Mouse (Mus musculus): ENCODE data around the gene Ano1. TPM values are rescaled to one million over a fixed set of nuclear protein-coding genes. Genes with fewer than 3 reads are reported as not detected.
A peak's percentile ranks its signal among the peaks of the same experiment; 100 is the strongest.

Gene Ano1
- polyA plus RNA-seq, 1 experiment from 2014 or later, result 69.8 TPM

GRCm38 (mm10) chr7:144585648-144586047, 166.1 kb downstream of the Ano1 start:
- Histone ChIP-seq H3K27me3 (ENCODE audit: control insufficient read depth, insufficient read depth, low read length) (no peaks in the 10 kb centered on the region), H3K4me1 (ENCODE audit: control insufficient read depth, insufficient read depth, low read length) (peaks cover 9% of the 10 kb centered on the region; the same call in 1 of the 2 replicates), H3K36me3 (ENCODE audit: control insufficient read depth, insufficient read depth, low read length) (peaks cover 4% of the 10 kb centered on the region; the same call in 1 of the 2 replicates), H3K4me2 (replicated peaks; ENCODE audit: low read depth, low read length) (no peak overlapping the region), H3K9ac (replicated peaks; ENCODE audit: low read depth, low read length) (no peak overlapping the region), H3K27ac (ENCODE audit: low read length) (no peak overlapping the region), H3K4me3 (ENCODE audit: low read depth, low read length) (no peak overlapping the region), H3K9me3 (ENCODE audit: control insufficient read depth, low read depth, low read length) (no peaks in the 10 kb centered on the region)
- no peak for ATAC-seq (ENCODE audit: insufficient number of reproducible peaks, insufficient read depth, low FRiP score, low read depth)
- WGBS, result 15% methylated on average over 6 of the region's 6 CpGs

GRCm38 (mm10) chr7:144583619-144584018, 168.2 kb downstream of the Ano1 start:
- no peak overlapping the region for H3K27ac ChIP-seq (ENCODE audit: low read length)
- no peak overlapping the region for H3K4me3 ChIP-seq (ENCODE audit: low read depth, low read length)
- H3K9ac ChIP-seq (replicated peaks; ENCODE audit: low read depth, low read length), result no peak overlapping the region
- H3K36me3 ChIP-seq (ENCODE audit: control insufficient read depth, insufficient read depth, low read length), result 0 out of 2 replicates have a peak, but pooled peaks cover 4% of the 10 kb centered on the region
- peaks cover 9% of the 10 kb centered on the region; the same call in 1 of the 2 replicates for H3K4me1 ChIP-seq (ENCODE audit: control insufficient read depth, insufficient read depth, low read length)
- ATAC-seq (ENCODE audit: insufficient number of reproducible peaks, insufficient read depth, low FRiP score, low read depth), result no peak
- H3K4me2 ChIP-seq (replicated peaks; ENCODE audit: low read depth, low read length), result no peak overlapping the region
- WGBS, result 1% methylated on average over 4 of the region's 4 CpGs
- no peaks in the 10 kb centered on the region for H3K9me3 ChIP-seq (ENCODE audit: control insufficient read depth, low read depth, low read length)
- H3K27me3 ChIP-seq (ENCODE audit: control insufficient read depth, insufficient read depth, low read length), result no peaks in the 10 kb centered on the region

DNA sequence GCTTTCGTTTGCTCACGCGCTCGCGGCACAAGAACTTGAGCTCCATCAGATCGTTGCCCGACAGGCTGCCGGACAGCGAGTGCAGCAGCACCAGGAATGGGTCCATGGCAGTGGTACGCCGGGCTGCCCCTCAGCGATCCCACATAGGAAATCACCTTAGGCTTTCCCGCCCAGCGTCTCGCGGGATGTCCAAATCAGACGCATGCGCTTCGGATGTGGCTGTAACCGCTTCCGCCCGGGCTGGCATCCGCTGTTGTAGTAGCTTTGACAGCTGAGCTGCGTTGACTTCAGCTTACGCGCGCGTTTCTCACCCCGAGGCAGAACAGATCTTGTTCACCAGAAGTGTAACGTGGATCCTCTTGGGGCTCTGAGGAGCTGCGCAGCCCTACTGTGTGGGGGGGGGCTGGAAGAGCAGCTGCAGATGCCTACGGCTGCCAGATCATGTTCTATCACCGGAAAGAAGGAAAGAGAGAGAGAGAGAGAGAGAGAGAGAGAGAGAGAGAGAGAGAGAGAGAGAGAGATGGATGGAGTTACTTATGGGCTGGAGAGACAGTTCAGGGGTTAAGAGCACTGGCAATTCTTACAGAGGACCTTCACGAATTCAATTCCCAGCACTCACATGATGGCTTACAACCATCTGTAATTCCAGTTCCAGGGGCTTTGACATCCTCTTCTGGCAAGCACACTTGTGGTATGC, 169.3 kb downstream of the Ano1 start, which contains the start of gene Fadd:
Gene Fadd (minus strand): TSS at position 180 of the 697 bp plus-strand sequence.
- Histone ChIP-seq H3K4me2 (replicated peaks; ENCODE audit: low read depth, low read length) (peak within 1 kb of the TSS; percentile 63), H3K4me1 (ENCODE audit: control insufficient read depth, insufficient read depth, low read length) (peaks cover 9% of the 10 kb centered on the region; the same call in 1 of the 2 replicates), H3K36me3 (ENCODE audit: control insufficient read depth, insufficient read depth, low read length) (0 out of 2 replicates have a peak, but pooled peaks cover 4% of the 10 kb centered on the region), H3K4me3 (ENCODE audit: low read depth, low read length) (peak within 1 kb of the TSS; percentile 53), H3K9me3 (ENCODE audit: control insufficient read depth, low read depth, low read length) (no peaks in the 10 kb centered on the region), H3K27ac (ENCODE audit: low read length) (peak within 1 kb of the TSS; percentile 81), H3K27me3 (ENCODE audit: control insufficient read depth, insufficient read depth, low read length) (no peaks in the 10 kb centered on the region), H3K9ac (replicated peaks; ENCODE audit: low read depth, low read length) (peak within 1 kb of the TSS; percentile 41; the same call in 1 of the 2 replicates)
- WGBS, result under 1% methylated on average over 34 of the region's 34 CpGs
- peak; percentile 85 for ATAC-seq (ENCODE audit: insufficient number of reproducible peaks, insufficient read depth, low FRiP score, low read depth)

GRCm38 (mm10) chr7:144581559-144582283, 170.1 kb downstream of the Ano1 start:
- H3K36me3 ChIP-seq (ENCODE audit: control insufficient read depth, insufficient read depth, low read length), result 0 out of 2 replicates have a peak, but pooled peaks cover 4% of the 10 kb centered on the region
- peaks cover 9% of the 10 kb centered on the region; the same call in 1 of the 2 replicates for H3K4me1 ChIP-seq (ENCODE audit: control insufficient read depth, insufficient read depth, low read length)
- peak overlapping the region; percentile 81 for H3K27ac ChIP-seq (ENCODE audit: low read length)
- peak overlapping the region; percentile 41; the same call in 1 of the 2 replicates for H3K9ac ChIP-seq (replicated peaks; ENCODE audit: low read depth, low read length)
- peak overlapping the region; percentile 63 for H3K4me2 ChIP-seq (replicated peaks; ENCODE audit: low read depth, low read length)
- H3K4me3 ChIP-seq (ENCODE audit: low read depth, low read length), result peak overlapping the region; percentile 53
- no peaks in the 10 kb centered on the region for H3K9me3 ChIP-seq (ENCODE audit: control insufficient read depth, low read depth, low read length)
- WGBS, result 1% methylated on average over 43 of the region's 43 CpGs
- ATAC-seq (ENCODE audit: insufficient number of reproducible peaks, insufficient read depth, low FRiP score, low read depth), result peak; percentile 86
- no peaks in the 10 kb centered on the region for H3K27me3 ChIP-seq (ENCODE audit: control insufficient read depth, insufficient read depth, low read length)

DNA sequence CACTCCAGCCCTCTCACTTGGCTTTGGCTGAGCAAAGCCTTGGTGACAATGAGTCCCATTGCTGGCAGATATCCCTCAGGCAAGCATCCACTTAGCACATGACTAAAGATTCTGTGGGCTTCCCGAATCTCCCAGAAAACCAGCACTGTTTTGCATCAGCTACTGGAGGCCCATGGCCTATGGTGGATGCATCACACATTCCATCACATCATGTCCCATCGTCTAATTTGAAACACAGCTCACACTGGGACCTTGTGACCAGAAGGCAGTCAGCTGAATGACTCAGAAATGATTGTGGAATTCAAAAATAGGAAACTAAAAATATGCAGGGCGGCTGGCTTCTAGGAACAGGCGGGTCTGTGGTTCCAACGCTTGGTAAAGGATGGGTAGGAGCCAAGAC, 173.9 kb downstream of the Ano1 start:
- H3K27me3 ChIP-seq (ENCODE audit: control insufficient read depth, insufficient read depth, low read length), result no peaks in the 10 kb centered on the region
- 94% methylated on average over 5 of the region's 5 CpGs for WGBS
- peaks cover 9% of the 10 kb centered on the region; the same call in 1 of the 2 replicates for H3K4me1 ChIP-seq (ENCODE audit: control insufficient read depth, insufficient read depth, low read length)

GRCm38 (mm10) chr7:144572234-144572633, 179.5 kb downstream of the Ano1 start:
- no peaks in the 10 kb centered on the region for H3K4me1 ChIP-seq (ENCODE audit: control insufficient read depth, insufficient read depth, low read length)
- H3K4me2 ChIP-seq (replicated peaks; ENCODE audit: low read depth, low read length), result no peak overlapping the region
- H3K36me3 ChIP-seq (ENCODE audit: control insufficient read depth, insufficient read depth, low read length), result no peaks in the 10 kb centered on the region
- WGBS, result 77% methylated on average over 5 of the region's 5 CpGs
- no peak overlapping the region for H3K4me3 ChIP-seq (ENCODE audit: low read depth, low read length)
- no peaks in the 10 kb centered on the region for H3K27me3 ChIP-seq (ENCODE audit: control insufficient read depth, insufficient read depth, low read length)
- H3K9me3 ChIP-seq (ENCODE audit: control insufficient read depth, low read depth, low read length), result no peaks in the 10 kb centered on the region
- no peak overlapping the region for H3K9ac ChIP-seq (replicated peaks; ENCODE audit: low read depth, low read length)
- no peak overlapping the region for H3K27ac ChIP-seq (ENCODE audit: low read length)
- ATAC-seq (ENCODE audit: insufficient number of reproducible peaks, insufficient read depth, low FRiP score, low read depth), result no peak

More for the DNA sequence above, 173.9 kb downstream of the Ano1 start:
- Histone ChIP-seq H3K9ac (replicated peaks; ENCODE audit: low read depth, low read length) (no peak overlapping the region), H3K4me2 (replicated peaks; ENCODE audit: low read depth, low read length) (no peak overlapping the region), H3K27ac (ENCODE audit: low read length) (no peak overlapping the region), H3K4me3 (ENCODE audit: low read depth, low read length) (no peak overlapping the region), H3K9me3 (ENCODE audit: control insufficient read depth, low read depth, low read length) (no peaks in the 10 kb centered on the region), H3K36me3 (ENCODE audit: control insufficient read depth, insufficient read depth, low read length) (0 out of 2 replicates have a peak, but pooled peaks cover 4% of the 10 kb centered on the region)
- no peak for ATAC-seq (ENCODE audit: insufficient number of reproducible peaks, insufficient read depth, low FRiP score, low read depth)

- Histone ChIP-seq H3K9me3 (ENCODE audit: control insufficient read depth, low read depth, low read length) (no peaks in the 10 kb centered on the region), H3K4me1 (ENCODE audit: control insufficient read depth, insufficient read depth, low read length) (no peaks in the 10 kb centered on the region), H3K4me2 (replicated peaks; ENCODE audit: low read depth, low read length) (no peak overlapping the region), H3K27me3 (ENCODE audit: control insufficient read depth, insufficient read depth, low read length) (no peaks in the 10 kb centered on the region), H3K27ac (ENCODE audit: low read length) (no peak overlapping the region), H3K4me3 (ENCODE audit: low read depth, low read length) (no peak overlapping the region), H3K36me3 (ENCODE audit: control insufficient read depth, insufficient read depth, low read length) (no peaks in the 10 kb centered on the region), H3K9ac (replicated peaks; ENCODE audit: low read depth, low read length) (no peak overlapping the region)
- ATAC-seq (ENCODE audit: insufficient number of reproducible peaks, insufficient read depth, low FRiP score, low read depth), result no peak
Observed at GRCm38 (mm10) chr7:144571598-144571997, 180.2 kb downstream of the Ano1 start.

GRCm38 (mm10) chr7:144569428-144569827, 182.3 kb downstream of the Ano1 start:
- Histone ChIP-seq H3K4me3 (ENCODE audit: low read depth, low read length) (no peak overlapping the region), H3K4me1 (ENCODE audit: control insufficient read depth, insufficient read depth, low read length) (no peaks in the 10 kb centered on the region), H3K9ac (replicated peaks; ENCODE audit: low read depth, low read length) (no peak overlapping the region), H3K27me3 (ENCODE audit: control insufficient read depth, insufficient read depth, low read length) (no peaks in the 10 kb centered on the region), H3K9me3 (ENCODE audit: control insufficient read depth, low read depth, low read length) (no peaks in the 10 kb centered on the region), H3K4me2 (replicated peaks; ENCODE audit: low read depth, low read length) (no peak overlapping the region), H3K36me3 (ENCODE audit: control insufficient read depth, insufficient read depth, low read length) (no peaks in the 10 kb centered on the region), H3K27ac (ENCODE audit: low read length) (no peak overlapping the region)
- 36% methylated on average over 7 of the region's 7 CpGs for WGBS
- ATAC-seq (ENCODE audit: insufficient number of reproducible peaks, insufficient read depth, low FRiP score, low read depth), result no peak

All from stomach, embryonic 14.5 days (tissue).